Mouse (Mus musculus) spleen, adult 2 months (tissue): Measurements from ENCODE around the gene Dync1li1.
"Not testable (repeated sequence)": the region's sequence is repeated elsewhere in the genome, so short reads cannot be mapped to it uniquely, and the experiment has no call there.

ENCODE experiments used
- CTCF ChIP-seq: fragments of 200-500 bp; IDR thresholded peaks from 2 replicates; pipeline ENCODE4 v1.5.1; 2011; ENCODE audit warnings: mild to moderate bottlenecking, inconsistent platforms; ENCODE audit not compliant: insufficient read depth, insufficient read length, insufficient replicate concordance; ENCODE audit errors: extremely low read depth
- POLR2A ChIP-seq: fragments of 200-500 bp; IDR thresholded peaks from 2 replicates; pipeline ENCODE4 v1.6.1; 2011; ENCODE audit warnings: low read depth, low read length, inconsistent platforms

DNA sequence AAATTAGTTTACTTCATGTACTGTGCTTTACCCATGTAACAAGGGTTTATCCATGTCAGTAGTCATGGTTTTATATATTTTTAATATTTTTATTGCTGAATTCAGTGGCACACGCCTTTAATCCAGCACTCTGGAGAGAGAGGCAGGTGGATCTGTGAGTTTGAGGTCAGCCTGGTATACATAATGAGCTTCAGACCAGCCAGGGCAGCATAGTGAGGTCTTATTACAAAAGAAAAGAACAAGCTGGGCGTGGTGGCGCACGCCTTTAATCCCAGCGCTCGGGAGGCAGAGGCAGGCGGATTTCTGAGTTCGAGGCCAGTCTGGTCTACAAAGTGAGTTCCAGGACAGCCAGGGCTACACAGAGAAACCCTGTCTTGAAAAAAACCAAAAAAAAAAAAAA, 7.1 kb downstream of the Dync1li1 start:
- TF ChIP-seq CTCF, POLR2A: not testable (repeated sequence)
